Mouse (Mus musculus): ENCODE results near the gene Gstp1. TPM values are rescaled to one million over a fixed set of nuclear protein-coding genes. Genes with fewer than 3 reads are reported as not detected.
"Not testable (repeated sequence)": the region's sequence is repeated elsewhere in the genome, so short reads cannot be mapped to it uniquely, and the experiment has no call there.

Gstp1 gene
- total and polyA plus RNA-seq, 2 experiments from 2014 or later, result 245 to 642 TPM

DNA sequence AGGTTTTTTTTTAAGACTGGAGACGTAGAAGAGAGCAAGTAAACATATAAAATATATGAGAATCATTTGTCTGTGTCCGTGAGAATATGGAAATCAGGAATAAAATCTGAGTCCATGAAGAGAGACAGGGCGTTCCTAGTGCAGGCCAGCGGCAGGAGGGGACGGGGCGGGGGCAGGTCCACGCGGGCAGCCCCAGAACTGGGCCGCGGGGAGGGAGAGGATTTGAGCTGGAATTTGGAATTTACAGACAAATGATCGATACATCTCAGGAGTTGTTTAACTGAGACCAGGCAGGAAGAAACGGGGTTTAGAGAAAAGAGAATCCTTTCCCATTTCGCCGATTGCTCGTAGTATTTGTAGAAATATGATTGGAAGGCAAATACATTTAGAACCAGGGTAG, 32.5 kb upstream of the Gstp1 start:
- H3K27me3 ChIP-seq (ENCODE audit: insufficient read depth, low read length), result no peaks in the 10 kb centered on the region
- WGBS, result 79% methylated on average over 15 of the region's 15 CpGs
- no peak for ATAC-seq

DNA sequence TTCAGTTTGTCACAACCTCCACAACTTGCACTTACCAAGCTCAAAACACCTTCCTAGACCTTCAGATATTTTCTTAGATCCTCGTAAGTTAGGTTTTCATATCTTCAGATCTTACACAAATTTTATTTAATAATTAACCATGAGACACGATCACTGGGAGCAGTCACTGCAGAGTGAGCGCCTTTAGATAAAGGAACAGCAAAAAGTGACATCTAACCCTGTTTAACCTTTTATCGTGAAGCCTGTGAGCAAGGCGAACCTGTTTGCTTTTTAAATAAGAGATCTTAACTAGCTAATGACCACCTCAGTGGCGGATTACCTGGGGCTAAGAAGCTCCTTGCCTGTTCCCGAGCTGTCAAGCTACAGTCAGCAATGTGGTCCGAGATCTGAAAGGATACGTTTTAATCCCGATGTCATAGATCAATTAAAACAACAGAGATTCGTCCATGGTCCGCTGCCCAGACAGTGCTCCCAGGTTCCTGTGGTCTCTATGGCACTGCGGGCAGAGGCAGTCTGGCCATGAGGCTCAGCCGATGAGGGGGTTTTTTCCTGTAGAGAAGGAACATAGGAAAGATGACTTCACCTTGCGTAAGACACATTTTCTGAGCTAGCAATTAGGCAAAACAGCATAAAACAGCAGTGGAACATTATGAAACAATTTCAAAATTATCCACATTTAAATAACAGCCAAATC, 31.1 kb upstream of the Gstp1 start:
- no peak overlapping the region for H3K27ac ChIP-seq (ENCODE audit: low read depth, low read length)
- WGBS, result 60% methylated on average over 15 of the region's 15 CpGs
- H3K4me1 ChIP-seq (ENCODE audit: insufficient read depth), result no peaks in the 10 kb centered on the region
- TF ChIP-seq CTCF (IDR thresholded peaks at IDR 0.05; ENCODE audit: low read depth), result no peak
- H3K4me2 ChIP-seq (ENCODE audit: low read depth), result no peak overlapping the region
- DNase-seq, result no peak
- H3K4me3 ChIP-seq (ENCODE audit: low read depth, low read length), result no peak overlapping the region
- ATAC-seq, result no peak
- no peaks in the 10 kb centered on the region for H3K27me3 ChIP-seq (ENCODE audit: insufficient read depth, low read length)
- no peaks in the 10 kb centered on the region for H3K9me3 ChIP-seq (ENCODE audit: low read length)
- H3K9ac ChIP-seq, result no peak overlapping the region
- no peaks in the 10 kb centered on the region for H3K36me3 ChIP-seq (ENCODE audit: insufficient read depth)

More for the DNA sequence above, 32.5 kb upstream of the Gstp1 start:
- H3K4me2 ChIP-seq (ENCODE audit: low read depth), result no peak overlapping the region
- TF ChIP-seq CTCF (IDR thresholded peaks at IDR 0.05; ENCODE audit: low read depth), result no peak
- no peak overlapping the region for H3K4me3 ChIP-seq (ENCODE audit: low read depth, low read length)
- no peaks in the 10 kb centered on the region for H3K36me3 ChIP-seq (ENCODE audit: insufficient read depth)
- DNase-seq, result no peak
- H3K4me1 ChIP-seq (ENCODE audit: insufficient read depth), result no peaks in the 10 kb centered on the region
- H3K9ac ChIP-seq, result no peak overlapping the region
- no peak overlapping the region for H3K27ac ChIP-seq (ENCODE audit: low read depth, low read length)
- no peaks in the 10 kb centered on the region for H3K9me3 ChIP-seq (ENCODE audit: low read length)

DNA sequence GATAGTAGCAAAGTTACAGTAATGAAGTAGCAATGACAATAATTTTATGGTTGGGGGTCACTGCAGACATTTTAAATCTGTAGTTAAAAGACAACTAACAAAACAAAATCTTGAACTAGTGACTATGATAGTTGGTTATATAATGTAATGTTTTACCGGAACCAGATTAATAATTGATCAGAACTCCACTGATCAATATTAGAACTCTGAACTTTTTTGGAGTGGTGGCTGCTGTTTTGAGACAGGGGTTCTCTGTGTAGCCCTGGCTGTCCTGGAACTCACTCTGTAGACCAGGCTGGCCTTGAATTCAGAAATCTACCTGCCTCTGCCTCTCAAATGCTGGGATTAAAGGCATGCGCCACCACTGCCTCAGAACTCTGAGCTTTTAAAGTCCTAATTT, 30.5 kb upstream of the Gstp1 start:
- ATAC-seq; H3K4me1 ChIP-seq (ENCODE audit: insufficient read depth); H3K27me3 ChIP-seq (ENCODE audit: insufficient read depth, low read length); H3K4me3 ChIP-seq (ENCODE audit: low read depth, low read length); H3K4me2 ChIP-seq (ENCODE audit: low read depth); H3K9ac ChIP-seq; DNase-seq; H3K27ac ChIP-seq (ENCODE audit: low read depth, low read length); H3K9me3 ChIP-seq (ENCODE audit: low read length); H3K36me3 ChIP-seq (ENCODE audit: insufficient read depth): not testable (repeated sequence)
- WGBS, result 91% methylated on average over 2 of the region's 2 CpGs

DNA sequence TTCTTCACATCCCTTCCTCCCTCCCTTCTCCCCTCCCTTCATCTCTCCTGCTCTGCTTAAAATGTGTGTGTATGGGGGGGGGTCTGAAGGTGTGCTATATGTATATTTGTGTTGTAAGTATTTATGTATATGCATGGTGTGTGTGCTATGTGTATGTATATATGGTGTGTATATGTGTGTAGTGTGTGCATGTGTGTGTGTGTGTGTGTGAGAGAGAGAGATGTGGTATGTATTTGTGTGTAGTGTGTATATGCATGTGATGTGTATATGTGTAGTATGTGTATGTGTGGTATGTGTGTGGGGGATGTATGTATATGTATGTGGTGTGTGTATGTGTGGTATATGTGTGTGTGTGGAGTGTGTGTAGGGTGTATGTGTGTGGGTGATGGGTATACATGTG, 29.1 kb upstream of the Gstp1 start:
- no peak for DNase-seq

DNA sequence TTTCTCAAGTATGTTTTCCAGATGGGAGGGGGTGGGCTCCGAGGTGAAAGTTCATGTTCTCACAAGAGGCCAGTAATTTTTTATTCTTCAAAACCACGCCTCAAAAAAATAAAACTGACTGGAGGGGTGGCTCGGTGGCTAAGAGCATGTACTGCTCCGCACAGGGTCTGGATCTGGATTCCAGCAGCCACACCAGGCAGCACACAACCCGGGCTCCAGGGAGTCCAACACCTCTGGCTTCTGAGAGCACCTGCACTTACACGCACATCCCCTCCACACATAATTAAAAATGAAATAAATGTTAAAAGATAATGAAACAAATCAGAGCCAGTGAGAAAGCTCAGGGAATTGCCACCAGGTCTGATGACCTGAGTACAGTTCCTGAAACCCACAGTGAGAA, 28.5 kb upstream of the Gstp1 start:
- H3K27me3 ChIP-seq (ENCODE audit: insufficient read depth, low read length), result no peaks in the 10 kb centered on the region
- no peaks in the 10 kb centered on the region for H3K9me3 ChIP-seq (ENCODE audit: low read length)
- ATAC-seq, result no peak
- no peak overlapping the region for H3K9ac ChIP-seq
- H3K27ac ChIP-seq (ENCODE audit: low read depth, low read length), result no peak overlapping the region
- whole genome bisulfite sequencing, result 84% methylated on average over 6 of the region's 6 CpGs
- H3K36me3 ChIP-seq (ENCODE audit: insufficient read depth), result no peaks in the 10 kb centered on the region
- TF ChIP-seq CTCF (IDR thresholded peaks at IDR 0.05; ENCODE audit: low read depth), result no peak
- no peak overlapping the region for H3K4me2 ChIP-seq (ENCODE audit: low read depth)
- H3K4me1 ChIP-seq (ENCODE audit: insufficient read depth), result no peaks in the 10 kb centered on the region
- H3K4me3 ChIP-seq (ENCODE audit: low read depth, low read length), result no peak overlapping the region
- no peak for DNase-seq

More for the DNA sequence above, 29.1 kb upstream of the Gstp1 start:
- Histone ChIP-seq H3K9ac (no peak overlapping the region), H3K4me1 (ENCODE audit: insufficient read depth) (no peaks in the 10 kb centered on the region), H3K27me3 (ENCODE audit: insufficient read depth, low read length) (no peaks in the 10 kb centered on the region), H3K9me3 (ENCODE audit: low read length) (no peaks in the 10 kb centered on the region), H3K27ac (ENCODE audit: low read depth, low read length) (no peak overlapping the region), H3K36me3 (ENCODE audit: insufficient read depth) (no peaks in the 10 kb centered on the region), H3K4me2 (ENCODE audit: low read depth) (no peak overlapping the region), H3K4me3 (ENCODE audit: low read depth, low read length) (no peak overlapping the region)
- no peak for ATAC-seq
- TF ChIP-seq CTCF (IDR thresholded peaks at IDR 0.05; ENCODE audit: low read depth), result no peak

DNA sequence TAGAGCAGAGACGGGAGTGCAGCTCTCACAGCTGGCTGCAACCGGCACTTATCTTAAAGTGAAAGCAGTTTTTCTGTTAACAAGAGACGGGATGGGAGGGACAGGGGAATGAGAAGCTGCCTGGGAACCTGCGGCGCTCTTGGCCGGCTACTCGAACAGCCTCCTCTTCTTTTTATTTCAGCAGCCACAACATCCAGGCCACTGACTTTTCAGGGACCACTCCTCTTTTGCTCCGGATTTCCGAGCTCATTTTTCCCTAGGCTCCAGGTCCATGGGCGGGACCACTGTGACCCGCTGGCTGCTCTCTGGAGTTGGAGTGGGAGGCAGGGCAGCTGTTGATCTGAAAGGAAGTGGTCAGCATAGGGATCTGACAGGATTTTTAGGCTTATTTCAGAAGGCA, 26.7 kb upstream of the Gstp1 start:
- not testable (repeated sequence) for H3K4me2 ChIP-seq (ENCODE audit: low read depth); H3K9ac ChIP-seq; H3K36me3 ChIP-seq (ENCODE audit: insufficient read depth); H3K4me1 ChIP-seq (ENCODE audit: insufficient read depth); ATAC-seq; DNase-seq; H3K4me3 ChIP-seq (ENCODE audit: low read depth, low read length); H3K9me3 ChIP-seq (ENCODE audit: low read length); H3K27ac ChIP-seq (ENCODE audit: low read depth, low read length); H3K27me3 ChIP-seq (ENCODE audit: insufficient read depth, low read length)
- no CpG with 5 or more reads among the region's 11 CpGs for WGBS

DNA sequence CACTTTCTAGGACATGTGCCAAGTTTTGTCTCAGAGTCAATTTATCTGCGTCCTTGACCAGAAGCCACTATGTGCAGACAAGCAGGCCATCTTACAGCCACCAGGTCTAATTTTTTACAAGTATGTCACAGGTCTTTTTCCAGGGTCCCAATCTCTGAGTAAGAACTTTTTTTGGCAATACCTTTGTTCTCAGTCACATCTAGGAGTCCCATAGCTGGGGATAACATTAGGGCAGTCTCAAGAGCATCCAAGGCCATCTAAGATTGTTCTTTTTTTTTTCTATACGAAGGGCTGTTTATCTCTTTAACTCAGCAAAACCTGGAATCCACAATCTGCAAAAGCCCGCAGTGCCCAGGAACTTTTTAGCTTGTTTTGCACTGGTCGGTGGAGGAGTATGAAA, 25.6 kb upstream of the Gstp1 start:
- DNase-seq; H3K36me3 ChIP-seq (ENCODE audit: insufficient read depth); H3K4me1 ChIP-seq (ENCODE audit: insufficient read depth); H3K9ac ChIP-seq; H3K4me2 ChIP-seq (ENCODE audit: low read depth); H3K4me3 ChIP-seq (ENCODE audit: low read depth, low read length); H3K27ac ChIP-seq (ENCODE audit: low read depth, low read length); H3K9me3 ChIP-seq (ENCODE audit: low read length); ATAC-seq; H3K27me3 ChIP-seq (ENCODE audit: insufficient read depth, low read length): not testable (repeated sequence)
- 77% methylated on average over 3 of the region's 4 CpGs for WGBS
